ENCODE assay signal across 12 mouse cellular contexts in the genomic region with DNA sequence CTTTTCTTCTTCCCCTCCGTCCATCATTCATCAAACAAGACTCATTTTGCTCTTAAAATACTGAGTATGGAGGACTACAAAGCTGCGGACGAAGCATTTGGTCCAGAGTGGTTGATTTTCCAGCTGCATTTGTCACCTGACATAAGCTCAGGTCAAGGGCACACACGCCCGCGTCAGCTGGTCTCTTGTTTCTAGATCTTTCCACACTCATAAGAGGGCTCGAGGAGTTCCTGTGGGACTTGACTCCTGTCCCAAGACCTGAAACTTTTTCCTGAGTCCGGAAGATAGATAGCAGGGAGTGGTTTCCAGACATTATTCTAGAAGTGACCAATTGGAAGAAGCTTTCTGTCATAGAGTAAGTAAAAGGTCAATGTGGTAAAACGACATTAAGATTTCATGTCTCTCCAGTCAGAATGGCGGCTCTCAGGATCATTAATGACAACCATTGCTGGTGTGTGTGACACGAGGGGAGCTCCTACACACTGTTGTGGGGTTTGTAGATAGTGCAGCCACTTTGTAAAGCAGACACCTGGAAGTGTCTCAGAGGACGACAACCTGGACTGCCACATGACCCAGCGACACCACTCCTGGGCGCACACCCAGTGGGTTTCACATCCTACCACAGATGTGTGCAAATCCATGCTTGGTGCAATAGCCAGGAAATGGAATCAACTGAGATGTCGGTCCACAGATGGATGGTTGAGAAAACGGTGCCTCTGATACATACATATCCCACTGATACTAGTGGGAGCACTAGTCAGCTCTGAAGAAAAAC. TPM values are rescaled to one million over a fixed set of nuclear protein-coding genes. Genes with fewer than 3 reads are reported as not detected.
DNase-seq lines count a peak whose midpoint lies in the region; ATAC-seq lines count a peak whose summit lies in the region.
"Had no signal": no experiment of that assay in that cellular context is flagged by ENCODE, and none has a peak within 500 bp of the region (broad histone marks: within the 10 kb centered on the region; RNA-seq: fewer than 3 reads in every experiment).

No protein-coding gene starts in this region.

- H3K27ac ChIP-seq in intestine, embryonic 14.5 days (ENCODE audit: low read depth) = no peak overlapping the region
- no peak overlapping the region for H3K27ac ChIP-seq in intestine, embryonic 16.5 days (ENCODE audit: low read length)
- no peak overlapping the region for H3K27ac ChIP-seq in heart, embryonic 14.5 days (replicated peaks in 1 of 2; ENCODE audit: control insufficient read depth in 1 of 2, insufficient read depth in 1 of 2, low read depth in 2 of 2, low read length in 2 of 2)
- H3K27ac ChIP-seq in embryonic facial prominence, embryonic 10.5 days (replicated peaks) = no peak overlapping the region
- H3K27ac ChIP-seq: hindbrain, postnatal 0 days had no signal

- H3K4me3 ChIP-seq in intestine, embryonic 14.5 days (ENCODE audit: low read depth, low read length) = no peak overlapping the region
- H3K4me3 ChIP-seq in intestine, embryonic 16.5 days (ENCODE audit: low read length) = no peak overlapping the region
- no peak overlapping the region; a peak in 1 of 4 replicates for H3K4me3 ChIP-seq in heart, embryonic 14.5 days (ENCODE audit: control insufficient read depth in 1 of 2, insufficient read depth in 1 of 2, low read depth in 1 of 2, low read length in 2 of 2)
- H3K4me3 ChIP-seq in embryonic facial prominence, embryonic 10.5 days = no peak overlapping the region

- DNase-seq in intestine, embryonic 14.5 days (ENCODE audit: low spot score) = no peak
- peak; percentile 38 for DNase-seq in kidney, postnatal 10 days
- no peak for DNase-seq in adrenal gland, postnatal 4 days (ENCODE audit: low spot score in 2 of 2)
- DNase-seq in embryonic facial prominence, embryonic 10.5 days (ENCODE audit: low spot score) = no peak

- H3K9me3 ChIP-seq in intestine, embryonic 14.5 days (ENCODE audit: control insufficient read depth, low read length) = no peaks in the 10 kb centered on the region
- no peaks in the 10 kb centered on the region for H3K9me3 ChIP-seq in intestine, embryonic 16.5 days (ENCODE audit: control insufficient read depth, low read length)
- H3K9me3 ChIP-seq in heart, embryonic 14.5 days (ENCODE audit: control insufficient read depth, low read length) = no peaks in the 10 kb centered on the region
- no peaks in the 10 kb centered on the region for H3K9me3 ChIP-seq in embryonic facial prominence, embryonic 10.5 days

- H3K9ac ChIP-seq in intestine, embryonic 14.5 days (ENCODE audit: low read length) = no peak overlapping the region
- H3K9ac ChIP-seq in intestine, embryonic 16.5 days (ENCODE audit: low read depth, low read length) = no peak overlapping the region
- no peak overlapping the region for H3K9ac ChIP-seq in heart, embryonic 14.5 days (ENCODE audit: low read length)

- no peaks in the 10 kb centered on the region for H3K4me1 ChIP-seq in intestine, embryonic 14.5 days (replicated peaks; ENCODE audit: control insufficient read depth, insufficient read depth, low read length)
- no peaks in the 10 kb centered on the region for H3K4me1 ChIP-seq in intestine, embryonic 16.5 days (ENCODE audit: control insufficient read depth, insufficient read depth, low read length)
- H3K4me1 ChIP-seq in heart, embryonic 14.5 days (ENCODE audit: control insufficient read depth in 2 of 2, insufficient read depth in 2 of 2, low read length in 2 of 2) = peaks cover 4 to 9% of the 10 kb centered on the region in 2 experiments
- peaks cover 9% of the 10 kb centered on the region for H3K4me1 ChIP-seq in embryonic facial prominence, embryonic 10.5 days

- peak overlapping the region; percentile 47; the same call in 1 of the 2 replicates for H3K4me2 ChIP-seq in intestine, embryonic 14.5 days (ENCODE audit: low read length)
- H3K4me2 ChIP-seq in intestine, embryonic 16.5 days (ENCODE audit: low read depth, low read length) = no peak overlapping the region
- H3K4me2 ChIP-seq in heart, embryonic 14.5 days (ENCODE audit: low read length) = peak overlapping the region; percentile 62

- H3K27me3 ChIP-seq in intestine, embryonic 14.5 days (replicated peaks; ENCODE audit: control insufficient read depth, insufficient read depth, low read length) = no peaks in the 10 kb centered on the region
- H3K27me3 ChIP-seq in intestine, embryonic 16.5 days (replicated peaks; ENCODE audit: control insufficient read depth, insufficient read depth, low read length) = no peaks in the 10 kb centered on the region
- H3K27me3 ChIP-seq in heart, embryonic 14.5 days (ENCODE audit: control insufficient read depth, insufficient read depth, low read length) = no peaks in the 10 kb centered on the region
- 0 out of 2 replicates have a peak, but pooled peaks cover 4% of the 10 kb centered on the region for H3K27me3 ChIP-seq in embryonic facial prominence, embryonic 10.5 days (replicated peaks; ENCODE audit: low read depth, poor library complexity, severe bottlenecking)
- H3K27me3 ChIP-seq: Patski had no signal

- no peak for ATAC-seq in intestine, embryonic 14.5 days (replicated peaks; ENCODE audit: low FRiP score, low TSS enrichment, low read depth)
- no peak for ATAC-seq in intestine, embryonic 16.5 days
- peak; percentile 52 for ATAC-seq in granulocyte monocyte progenitor cell, adult 5-6 weeks (replicated peaks; ENCODE audit: poor library complexity, severe bottlenecking)
- no peak for ATAC-seq in heart, embryonic 14.5 days (ENCODE audit: insufficient number of reproducible peaks, insufficient read depth, low FRiP score, low read depth)
- ATAC-seq: hindbrain, postnatal 0 days; midbrain, embryonic 16.5 days; Patski had no signal

- no peaks in the 10 kb centered on the region for H3K36me3 ChIP-seq in intestine, embryonic 14.5 days (ENCODE audit: control insufficient read depth, insufficient read depth, low read length)
- no peaks in the 10 kb centered on the region for H3K36me3 ChIP-seq in intestine, embryonic 16.5 days (ENCODE audit: control insufficient read depth, insufficient read depth, low read length)
- H3K36me3 ChIP-seq in heart, embryonic 14.5 days (ENCODE audit: control insufficient read depth, insufficient read depth, low read length) = no peaks in the 10 kb centered on the region
- no peaks in the 10 kb centered on the region for H3K36me3 ChIP-seq in embryonic facial prominence, embryonic 10.5 days (replicated peaks)

- WGBS in intestine, embryonic 14.5 days = 73% methylated on average over 16 of the region's 16 CpGs
- WGBS in intestine, embryonic 16.5 days = 70% methylated on average over 16 of the region's 16 CpGs
- WGBS in heart, embryonic 14.5 days = 62% methylated on average over 16 of the region's 16 CpGs
- 76% methylated on average over 16 of the region's 16 CpGs for WGBS in embryonic facial prominence, embryonic 10.5 days

RNA-seq across cellular contexts. Expression of gene Shf, which starts 12.6 kb away (rescaled TPM):
- 3.6 and 4.9 TPM in 2 replicates for polyA plus RNA-seq in intestine, embryonic 14.5 days (2014; fragmentation: Nextera tagmentation; extraction: Ambion mirVana)
- polyA plus RNA-seq in intestine, embryonic 16.5 days (2015; fragmentation: Nextera tagmentation; extraction: Ambion mirVana) = 1.9 and 2.2 TPM in 2 replicates
- 2.0 and 6.4 TPM in 2 replicates for total RNA-seq in granulocyte monocyte progenitor cell, adult 5-6 weeks (2014; fragmentation: Nextera tagmentation)
- 1.9 and 3.8 TPM in 2 replicates for total RNA-seq in granulocyte monocyte progenitor cell, adult 5-6 weeks (2017)
- 3.6 TPM in 2 replicates for polyA plus RNA-seq in heart, embryonic 14.5 days (2014; fragmentation: Nextera tagmentation; extraction: Ambion mirVana)
- total RNA-seq in adrenal gland, postnatal 4 days (2021) = 10 to 100 TPM; 30.5 to 32.7 TPM
- 4.7 and 7.6 TPM in 2 replicates for polyA plus RNA-seq in embryonic facial prominence, embryonic 10.5 days (2016; fragmentation: Nextera tagmentation; extraction: Ambion mirVana)

RNA-seq across cellular contexts. Expression of gene Slc28a2, which starts 44.8 kb away (rescaled TPM):
- 38.0 and 38.2 TPM in 2 replicates for polyA plus RNA-seq in intestine, embryonic 14.5 days (2014; fragmentation: Nextera tagmentation; extraction: Ambion mirVana)
- polyA plus RNA-seq in intestine, embryonic 16.5 days (2015; fragmentation: Nextera tagmentation; extraction: Ambion mirVana) = 93.5 and 105 TPM in 2 replicates
- total RNA-seq in granulocyte monocyte progenitor cell, adult 5-6 weeks (2014; fragmentation: Nextera tagmentation) = 50.9 and 68.1 TPM in 2 replicates
- total RNA-seq in granulocyte monocyte progenitor cell, adult 5-6 weeks (2017) = 64.3 and 72.5 TPM in 2 replicates
- 0.47 and 0.58 TPM in 2 replicates for polyA plus RNA-seq in heart, embryonic 14.5 days (2014; fragmentation: Nextera tagmentation; extraction: Ambion mirVana)
- 1 to 10 TPM; 1.8 to 2.4 TPM for total RNA-seq in adrenal gland, postnatal 4 days (2021)
- 0.10 and 0.19 TPM in 2 replicates for polyA plus RNA-seq in embryonic facial prominence, embryonic 10.5 days (2016; fragmentation: Nextera tagmentation; extraction: Ambion mirVana)
- total RNA-seq: layer of hippocampus, postnatal 36 days had no signal
- polyA plus RNA-seq: hindbrain, postnatal 0 days; midbrain, embryonic 16.5 days; neural tube, embryonic 14.5 days; Patski had no signal

Comparison
In these comparisons a context has a peak if more than half of its experiments do, and no peak if none do; other contexts are left out.
1. RNA of gene Slc28a2, which starts 44.8 kb away (polyA plus RNA-seq): 93.5 to 105 TPM in intestine, embryonic 16.5 days and 38.0 to 38.2 TPM in intestine, embryonic 14.5 days; 0.47 to 0.58 TPM in heart, embryonic 14.5 days and 0.10 to 0.19 TPM in embryonic facial prominence, embryonic 10.5 days; every median in the first group is over 10 times any median in the second.